Mouse (Mus musculus) mesoderm, embryonic 11.5 days (tissue): ENCODE measurements at regions not wholly inside any gene's neighbourhood (a gene's known extent, or its start where the extent isn't known, plus 50 kb on each side); places are given as distances from the start of the nearest gene placed in this dataset.

Source experiments
- DNase-seq: peaks from one replicate; pipeline ENCODE4 v3.0.0-alpha.2; 2012; ENCODE audit warnings: low read depth, low spot score

DNA sequence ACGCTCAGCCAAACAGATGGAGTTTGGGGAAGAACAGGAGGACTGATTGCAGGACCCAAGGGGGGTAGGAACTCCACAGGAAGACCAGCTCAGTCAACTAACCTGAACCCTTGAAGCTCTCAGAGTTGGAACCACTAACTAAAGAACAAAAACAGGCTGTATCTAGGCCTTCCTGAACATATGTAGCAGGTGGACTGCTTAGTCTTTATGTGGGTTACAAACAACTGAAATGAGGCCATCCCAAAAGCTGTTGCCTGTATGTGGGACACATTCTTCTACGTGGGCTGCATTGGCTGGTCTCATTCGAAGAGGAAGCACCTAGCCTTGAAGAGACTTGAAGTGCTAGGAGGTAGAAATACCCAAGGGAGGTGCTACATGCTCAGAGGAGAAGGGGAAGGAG is 364.2 kb downstream of the Sgo2b start:
- no peak for DNase-seq

DNA sequence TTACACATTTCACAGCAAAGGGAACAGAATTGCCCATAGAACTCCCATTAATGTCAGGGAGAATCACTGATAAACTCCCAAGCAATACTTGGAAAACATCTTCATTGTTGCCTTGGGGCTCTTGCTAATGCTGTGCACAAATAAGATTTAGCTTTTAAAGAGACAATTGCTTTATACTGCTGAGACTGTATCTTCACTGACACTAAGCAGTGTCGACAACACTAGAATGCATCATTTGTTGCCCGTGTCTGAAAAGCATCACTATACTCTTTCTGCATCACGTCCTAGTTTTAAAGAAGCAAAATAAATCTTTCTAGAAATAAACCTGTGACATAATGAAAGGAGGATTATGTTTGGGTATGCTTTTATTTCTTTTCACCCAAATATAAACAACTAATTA is 377.5 kb downstream of the Sgo2b start:
- DNase-seq = no peak

DNA sequence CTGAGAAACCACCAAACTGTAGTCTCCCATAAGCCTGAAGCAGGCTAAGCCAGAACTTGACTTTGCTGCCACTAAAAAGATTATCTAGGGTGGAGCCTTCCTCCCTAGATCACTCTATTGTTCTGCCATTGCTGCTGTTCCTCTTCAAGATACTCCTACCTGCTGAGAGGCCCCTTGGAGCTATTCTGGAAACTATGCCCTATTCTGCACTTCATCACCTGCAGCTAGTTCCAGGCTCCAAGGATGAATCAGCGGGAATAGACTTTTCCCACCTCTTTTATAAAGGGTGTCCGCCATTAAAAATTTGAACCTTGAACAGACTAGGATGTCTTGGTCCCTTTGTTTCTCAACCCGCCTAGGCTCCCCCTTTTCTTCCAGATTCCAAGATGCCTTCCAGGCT is 412.8 kb downstream of the Sgo2b start:
- DNase-seq = no peak

DNA sequence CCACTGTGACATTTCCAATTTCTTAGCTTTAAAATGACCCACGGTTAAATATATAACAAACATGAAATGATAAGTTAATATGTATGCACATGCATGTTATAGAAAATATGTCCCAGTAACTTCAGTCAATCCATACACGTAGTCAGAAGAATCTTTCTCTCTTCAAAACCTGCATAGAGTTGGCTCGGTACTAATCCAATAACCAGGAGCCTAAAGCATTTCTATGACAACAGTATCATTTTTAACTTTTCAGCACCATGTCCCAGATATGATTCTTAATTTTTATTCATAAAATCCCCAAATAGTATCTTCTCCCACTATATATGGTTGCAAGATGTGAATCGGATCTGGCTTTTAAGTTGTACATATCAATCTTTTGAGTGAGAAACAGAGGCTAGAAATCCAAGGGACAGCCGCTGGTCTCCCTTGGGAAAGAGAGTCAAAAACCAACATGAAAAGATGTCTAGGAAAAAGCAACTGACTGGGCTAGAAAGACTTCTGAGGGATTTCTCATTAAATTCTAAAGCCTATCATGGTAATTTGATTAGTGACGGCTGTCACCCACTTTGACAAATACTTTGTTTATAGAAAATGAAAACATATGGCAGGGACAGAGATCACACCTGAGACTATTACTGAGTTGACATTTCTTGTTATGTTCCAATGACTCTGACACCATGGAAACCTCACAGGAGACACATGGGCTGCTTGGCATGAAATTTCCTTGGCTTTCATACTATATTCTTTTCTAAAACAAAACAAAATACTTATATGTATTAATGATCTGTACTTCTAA is 422.1 kb downstream of the Sgo2b start:
- DNase-seq = peak; percentile 6
